Mouse (Mus musculus): ENCODE data around the gene Tnfrsf25. TPM values are rescaled to one million over a fixed set of nuclear protein-coding genes. Genes with fewer than 3 reads are reported as not detected.

Gene Tnfrsf25
- polyA plus RNA-seq, 1 experiment = 4.0 TPM

GRCm38 (mm10) chr4:152134507-152134906 lies 18.8 kb downstream of the Tnfrsf25 start:
- TF ChIP-seq SRF (IDR thresholded peaks at IDR 0.05; ENCODE audit: control insufficient read depth, insufficient read length, low read depth) = no peak
- TF ChIP-seq MYOD1 (IDR thresholded peaks at IDR 0.05; ENCODE audit: control insufficient read depth in 1 of 3, insufficient read length in 2 of 3, low read depth in 2 of 3) = peak in 1 of 3 experiments; percentile 6
- Histone ChIP-seq H3K36me3 (ENCODE audit: control insufficient read depth, insufficient read depth) (no peaks in the 10 kb centered on the region), H3K4me3 (no peak overlapping the region), H3ac (ENCODE audit: control insufficient read depth, insufficient read length) (no peak overlapping the region), H3K79me2 (ENCODE audit: control insufficient read depth, insufficient read depth) (no peaks in the 10 kb centered on the region), H3K27me3 (ENCODE audit: control insufficient read depth, insufficient read depth, insufficient read length) (peaks cover 27% of the 10 kb centered on the region), H3K4me2 (ENCODE audit: low read depth) (no peak overlapping the region)

DNA sequence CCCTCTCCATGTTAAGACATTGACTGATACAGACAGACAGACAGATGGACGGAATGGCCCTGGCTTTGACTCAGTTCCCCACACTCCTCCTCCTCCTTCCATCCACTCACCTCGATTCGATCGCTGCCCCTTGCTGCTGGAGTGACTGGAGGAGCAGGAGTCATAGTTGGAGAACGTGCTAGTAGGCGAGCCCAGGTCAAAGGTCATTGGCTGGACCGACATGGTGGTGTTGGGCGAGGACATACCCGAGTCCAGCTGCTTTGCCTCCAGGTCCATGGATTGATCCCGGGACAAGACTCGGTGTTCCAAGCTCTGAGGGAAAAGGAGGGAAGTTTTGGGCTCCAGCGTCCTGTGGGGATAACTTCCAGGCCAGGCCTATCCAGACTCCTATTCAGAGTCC lies 19.6 kb downstream of the Tnfrsf25 start:
- H3K36me3 ChIP-seq (ENCODE audit: control insufficient read depth, insufficient read depth) = no peaks in the 10 kb centered on the region
- peaks cover 22% of the 10 kb centered on the region for H3K27me3 ChIP-seq (ENCODE audit: control insufficient read depth, insufficient read depth, insufficient read length)
- no peak for TF ChIP-seq TCF3 (IDR thresholded peaks at IDR 0.05; ENCODE audit: insufficient read length, low read depth)
- TF ChIP-seq E2F4 (IDR thresholded peaks at IDR 0.05; ENCODE audit: insufficient read depth) = no peak
- TF ChIP-seq POLR2A (IDR thresholded peaks at IDR 0.05; ENCODE audit: insufficient read length, low read depth) = no peak
- no peak overlapping the region for H3ac ChIP-seq (ENCODE audit: control insufficient read depth, insufficient read length)
- no peaks in the 10 kb centered on the region for H3K79me2 ChIP-seq (ENCODE audit: control insufficient read depth, insufficient read depth)
- H3K4me3 ChIP-seq = no peak overlapping the region
- H3K4me2 ChIP-seq (ENCODE audit: low read depth) = no peak overlapping the region

DNA sequence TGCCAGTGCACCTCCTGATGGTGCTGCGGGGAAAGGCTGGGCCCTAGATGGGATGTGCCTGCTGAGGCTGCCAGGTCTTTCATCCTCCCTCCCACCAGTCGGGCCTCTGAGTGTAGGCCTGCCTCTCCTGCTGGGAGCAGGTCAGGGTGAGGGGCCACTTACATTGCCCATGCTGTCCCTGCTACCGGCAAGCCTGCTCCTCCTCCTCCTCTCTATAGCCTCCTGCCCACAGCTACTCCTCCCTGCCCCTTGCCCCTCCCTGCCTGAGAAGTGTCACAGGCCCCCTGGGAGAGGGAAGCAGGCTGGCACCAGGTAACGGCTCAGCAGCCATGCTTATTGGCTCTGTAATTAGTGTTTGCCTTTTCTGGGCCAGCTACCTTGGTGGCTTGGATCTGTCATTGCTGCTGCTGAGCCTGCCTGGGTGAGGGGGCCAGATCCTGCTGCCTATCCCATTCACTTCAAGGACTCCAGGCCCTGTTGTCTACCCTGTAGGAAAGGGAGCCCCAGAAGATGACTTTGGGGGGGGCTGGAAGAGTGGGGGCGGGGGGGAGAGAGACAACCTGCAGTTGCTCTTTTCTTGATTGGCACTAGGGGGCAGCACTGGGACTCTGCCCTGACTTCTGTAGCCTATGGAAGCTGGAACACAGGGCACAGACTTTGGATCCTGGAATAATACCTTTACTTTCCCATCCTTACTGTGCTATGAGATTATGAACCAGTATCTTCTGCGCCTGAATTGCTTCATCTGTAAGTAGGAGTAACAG lies 20.6 kb downstream of the Tnfrsf25 start:
- peaks cover 26% of the 10 kb centered on the region for H3K27me3 ChIP-seq (ENCODE audit: control insufficient read depth, insufficient read depth, insufficient read length)
- H3K36me3 ChIP-seq (ENCODE audit: control insufficient read depth, insufficient read depth) = no peaks in the 10 kb centered on the region
- no peak for TF ChIP-seq MYOD1 (IDR thresholded peaks at IDR 0.05; ENCODE audit: control insufficient read depth in 1 of 3, insufficient read length in 2 of 3, low read depth in 2 of 3)
- TF ChIP-seq CEBPB (IDR thresholded peaks at IDR 0.05; ENCODE audit: insufficient read depth, poor library complexity, severe bottlenecking) = no peak
- no peak for TF ChIP-seq E2F4 (IDR thresholded peaks at IDR 0.05; ENCODE audit: insufficient read depth)
- no peak for TF ChIP-seq REST (IDR thresholded peaks at IDR 0.05; ENCODE audit: insufficient read depth, insufficient read length)
- TF ChIP-seq USF1 (IDR thresholded peaks at IDR 0.05; ENCODE audit: low read depth) = no peak
- no peak for TF ChIP-seq TCF3 (IDR thresholded peaks at IDR 0.05; ENCODE audit: insufficient read length, low read depth)
- no peak overlapping the region for H3K4me3 ChIP-seq
- no peaks in the 10 kb centered on the region for H3K79me2 ChIP-seq (ENCODE audit: control insufficient read depth, insufficient read depth)
- H3K4me2 ChIP-seq (ENCODE audit: low read depth) = no peak overlapping the region
- no peak overlapping the region for H3ac ChIP-seq (ENCODE audit: control insufficient read depth, insufficient read length)

- Histone ChIP-seq H3K4me2 (ENCODE audit: low read depth) (no peak overlapping the region), H3K27me3 (ENCODE audit: control insufficient read depth, insufficient read depth, insufficient read length) (peaks cover 26% of the 10 kb centered on the region), H3ac (ENCODE audit: control insufficient read depth, insufficient read length) (no peak overlapping the region), H3K36me3 (ENCODE audit: control insufficient read depth, insufficient read depth) (no peaks in the 10 kb centered on the region), H3K79me2 (ENCODE audit: control insufficient read depth, insufficient read depth) (no peaks in the 10 kb centered on the region), H3K4me3 (no peak overlapping the region)
- TF ChIP-seq POLR2AphosphoS2 (IDR thresholded peaks at IDR 0.05; ENCODE audit: insufficient read length, low read depth) (no peak), REST (IDR thresholded peaks at IDR 0.05; ENCODE audit: insufficient read depth, insufficient read length) (no peak), E2F4 (IDR thresholded peaks at IDR 0.05; ENCODE audit: insufficient read depth) (no peak), TCF12 (IDR thresholded peaks at IDR 0.05; ENCODE audit: insufficient read depth, poor library complexity, severe bottlenecking) (no peak), MYOG (IDR thresholded peaks at IDR 0.05; ENCODE audit: control insufficient read depth in 1 of 3, insufficient read depth in 1 of 3, insufficient read length in 2 of 3, low read depth in 2 of 3) (no peak)
Observed at GRCm38 (mm10) chr4:152136876-152137250, 21.1 kb downstream of the Tnfrsf25 start.

DNA sequence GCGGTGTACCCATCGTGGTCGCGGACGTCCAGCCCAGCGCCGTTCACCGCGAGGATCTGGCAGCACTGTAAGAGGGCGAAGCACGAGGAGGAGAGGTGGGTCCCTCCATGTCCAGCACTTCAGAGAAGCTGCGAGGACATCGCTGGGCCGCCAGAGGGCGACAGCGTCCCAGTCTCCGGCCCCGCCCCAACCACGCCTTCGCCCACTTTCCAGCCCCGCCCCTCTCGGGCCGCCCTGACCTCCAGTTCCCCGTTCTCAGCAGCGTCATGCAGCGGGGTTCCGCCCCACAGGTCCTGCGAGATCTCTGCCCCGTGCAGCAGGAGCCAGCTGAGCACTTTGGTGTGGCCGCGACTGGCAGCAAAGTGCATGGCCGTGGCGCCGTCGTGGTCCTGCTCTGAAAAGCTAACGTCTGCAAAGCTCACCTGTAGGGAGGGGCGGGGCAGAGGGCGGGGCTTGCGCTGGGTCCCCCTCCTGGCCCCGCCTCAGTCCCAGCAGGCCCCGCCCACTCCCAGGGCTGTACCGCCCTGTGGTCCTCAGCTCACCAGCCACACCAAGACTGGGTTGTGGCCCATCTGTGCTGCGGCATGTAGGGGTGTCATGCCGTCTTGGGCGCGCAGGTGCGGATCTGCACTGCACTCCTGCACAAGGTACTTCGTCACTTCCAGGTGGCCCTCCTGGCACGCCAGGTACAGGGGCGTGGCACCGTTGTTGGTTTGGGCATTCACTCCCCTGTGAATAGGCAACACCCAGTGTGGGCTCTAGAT lies 22.9 kb downstream of the Tnfrsf25 start:
- peak in 1 of 3 experiments; percentile 1 for TF ChIP-seq MYOG (IDR thresholded peaks at IDR 0.05; ENCODE audit: control insufficient read depth in 1 of 3, insufficient read depth in 1 of 3, insufficient read length in 2 of 3, low read depth in 2 of 3)
- no peak for TF ChIP-seq MAX (IDR thresholded peaks at IDR 0.05; ENCODE audit: low read depth)
- TF ChIP-seq POLR2AphosphoS2 (IDR thresholded peaks at IDR 0.05; ENCODE audit: insufficient read length, low read depth) = no peak
- peak; percentile 12 for TF ChIP-seq SRF (IDR thresholded peaks at IDR 0.05; ENCODE audit: control insufficient read depth, insufficient read length, low read depth)
- TF ChIP-seq MYOD1 (IDR thresholded peaks at IDR 0.05; ENCODE audit: control insufficient read depth in 1 of 3, insufficient read length in 2 of 3, low read depth in 2 of 3) = peak in 1 of 3 experiments; percentile 36
- TF ChIP-seq POLR2A (IDR thresholded peaks at IDR 0.05; ENCODE audit: insufficient read length, low read depth) = peak; percentile 19
- no peak for TF ChIP-seq USF1 (IDR thresholded peaks at IDR 0.05; ENCODE audit: low read depth)
- no peak for TF ChIP-seq CEBPB (IDR thresholded peaks at IDR 0.05; ENCODE audit: insufficient read depth, poor library complexity, severe bottlenecking)
- Histone ChIP-seq H3K4me3 (no peak overlapping the region), H3K4me2 (ENCODE audit: low read depth) (peak overlapping the region; percentile 59), H3K79me2 (ENCODE audit: control insufficient read depth, insufficient read depth) (no peaks in the 10 kb centered on the region), H3K36me3 (ENCODE audit: control insufficient read depth, insufficient read depth) (no peaks in the 10 kb centered on the region), H3K27me3 (ENCODE audit: control insufficient read depth, insufficient read depth, insufficient read length) (peaks cover 14% of the 10 kb centered on the region), H3ac (ENCODE audit: control insufficient read depth, insufficient read length) (no peak overlapping the region)

All from myocyte (in vitro differentiated cells).